Mouse (Mus musculus): Measurements from ENCODE around the gene Ptprn2.
"Not testable (repeated sequence)": the region's sequence is repeated elsewhere in the genome, so short reads cannot be mapped to it uniquely, and the experiment has no call there.

The Ptprn2 gene

DNA sequence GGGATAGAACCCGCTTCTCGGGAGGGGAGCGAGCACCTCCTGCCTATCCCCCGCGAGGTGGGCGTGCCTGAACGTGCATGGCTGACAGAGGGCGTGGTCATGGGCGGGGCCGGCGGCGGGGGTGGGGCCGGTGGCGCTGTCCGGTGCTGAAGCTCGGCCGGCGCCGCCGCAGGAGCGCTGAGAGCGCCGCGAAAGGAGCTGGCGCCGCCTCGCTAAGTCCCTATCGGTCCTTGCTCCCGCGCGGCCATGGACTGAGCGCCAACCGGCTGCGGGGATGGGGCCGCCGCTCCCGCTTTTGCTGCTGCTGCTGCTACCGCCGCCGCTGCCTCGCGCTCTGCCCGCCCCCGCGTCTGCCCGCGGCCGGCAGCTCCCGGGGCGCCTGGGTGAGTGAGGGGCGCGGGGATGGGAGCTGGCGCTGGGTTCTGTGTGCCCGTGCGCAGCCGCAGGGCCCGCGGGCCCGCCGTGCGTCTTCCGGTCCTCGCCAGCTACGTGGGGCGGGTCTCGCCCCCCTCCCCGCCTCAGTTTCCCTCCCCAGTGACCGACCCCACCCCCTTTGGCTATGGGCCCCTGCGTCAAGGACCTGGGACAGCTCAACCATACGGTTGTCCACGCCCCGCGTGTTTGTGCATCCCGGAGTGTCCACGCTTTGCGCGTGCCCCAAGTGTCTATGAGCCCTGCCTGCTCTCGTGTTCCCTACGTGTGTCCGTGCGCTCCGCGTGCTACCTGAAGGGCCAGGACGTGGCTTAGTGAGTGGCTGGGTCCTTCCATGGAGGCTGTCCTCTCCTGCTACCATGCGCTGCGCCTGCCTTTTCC lies at the start of gene Ptprn2:
Ptprn2 (plus strand) TSS at position 130 of the 813 bp plus-strand sequence.
- DNase-seq (ENCODE audit: low spot score in 2 of 2) = peak in 1 of 2 experiments; percentile 27

DNA sequence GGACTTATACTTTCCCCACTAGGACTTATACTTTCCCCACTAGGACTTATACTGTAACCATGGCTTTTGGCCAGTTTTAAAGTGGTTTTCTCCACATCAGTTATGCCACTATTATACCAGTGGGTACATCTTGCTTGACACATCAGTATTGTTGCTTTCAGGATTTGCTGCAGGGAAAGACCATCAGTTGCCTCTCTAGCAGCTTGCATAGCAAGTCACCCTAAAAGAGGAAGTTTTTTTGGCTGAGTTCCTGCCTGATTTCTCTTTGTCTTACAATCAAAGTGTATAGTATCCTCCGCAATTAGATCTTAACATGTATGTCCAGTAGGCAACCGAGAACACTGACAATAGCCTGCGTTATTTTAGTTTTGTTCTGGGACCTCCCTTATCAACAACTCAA lies 49.4 kb upstream of the Ptprn2 start:
- no peak for DNase-seq (ENCODE audit: low spot score in 2 of 2)

DNA sequence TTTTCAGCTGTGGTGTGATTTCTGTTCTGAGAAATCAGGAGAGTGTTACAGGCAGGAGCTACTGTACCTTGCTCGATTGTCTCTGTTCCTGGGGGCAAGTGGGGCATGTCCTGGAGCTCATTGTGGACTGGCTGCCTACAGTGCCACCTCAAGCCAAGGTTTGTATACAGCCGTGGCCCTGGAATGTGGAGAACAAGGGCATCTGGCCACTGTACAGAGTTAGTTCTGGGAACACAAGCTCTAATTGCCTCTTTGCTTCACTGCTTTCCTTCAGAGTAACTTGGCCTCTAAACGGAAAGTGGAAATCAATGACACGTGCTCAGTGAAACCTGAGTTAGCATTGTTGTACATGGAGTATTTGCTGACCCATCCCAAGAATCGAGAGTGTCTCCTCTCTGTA lies 46.9 kb upstream of the Ptprn2 start:
- DNase-seq (ENCODE audit: low spot score in 2 of 2) = no peak

DNA sequence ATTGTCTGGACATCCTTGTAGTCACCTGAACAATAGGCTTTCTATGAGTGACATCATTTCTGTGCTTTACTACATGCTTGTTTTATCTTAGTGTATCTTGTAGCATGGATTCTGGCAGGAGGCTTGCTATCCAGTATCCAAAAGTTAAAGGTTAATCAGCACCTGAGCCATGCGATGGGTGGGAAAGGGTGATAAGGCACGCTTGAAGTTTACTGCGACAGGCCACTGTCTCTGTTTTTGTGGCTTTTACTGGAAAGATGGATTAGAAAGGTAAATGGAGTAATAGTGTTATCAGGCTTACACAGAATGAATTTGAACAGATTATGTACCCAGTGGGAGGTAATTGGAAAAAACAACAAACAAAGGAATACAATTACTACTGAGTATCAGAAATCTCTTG lies 43.3 kb upstream of the Ptprn2 start:
- DNase-seq (ENCODE audit: low spot score in 2 of 2) = no peak

DNA sequence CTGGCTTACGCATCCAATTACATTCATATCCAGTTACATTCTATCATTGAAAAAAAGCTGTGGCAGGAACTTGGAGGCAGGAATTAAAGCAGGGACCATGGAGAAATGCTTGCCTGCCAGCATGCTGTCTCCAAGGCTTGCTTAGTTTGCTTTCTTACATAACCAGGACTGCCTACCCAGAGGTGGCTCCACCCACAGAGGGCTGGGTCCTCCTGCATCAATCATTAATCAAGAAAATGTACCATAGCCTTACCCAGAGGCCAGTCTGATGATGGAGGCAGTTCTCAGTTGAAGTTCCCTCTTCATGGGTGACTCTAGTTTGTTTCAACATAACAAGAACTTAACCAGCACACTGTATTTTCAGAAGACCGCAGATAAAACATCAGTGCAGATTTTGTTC lies 36.0 kb upstream of the Ptprn2 start:
- no peak for DNase-seq (ENCODE audit: low spot score in 2 of 2)

DNA sequence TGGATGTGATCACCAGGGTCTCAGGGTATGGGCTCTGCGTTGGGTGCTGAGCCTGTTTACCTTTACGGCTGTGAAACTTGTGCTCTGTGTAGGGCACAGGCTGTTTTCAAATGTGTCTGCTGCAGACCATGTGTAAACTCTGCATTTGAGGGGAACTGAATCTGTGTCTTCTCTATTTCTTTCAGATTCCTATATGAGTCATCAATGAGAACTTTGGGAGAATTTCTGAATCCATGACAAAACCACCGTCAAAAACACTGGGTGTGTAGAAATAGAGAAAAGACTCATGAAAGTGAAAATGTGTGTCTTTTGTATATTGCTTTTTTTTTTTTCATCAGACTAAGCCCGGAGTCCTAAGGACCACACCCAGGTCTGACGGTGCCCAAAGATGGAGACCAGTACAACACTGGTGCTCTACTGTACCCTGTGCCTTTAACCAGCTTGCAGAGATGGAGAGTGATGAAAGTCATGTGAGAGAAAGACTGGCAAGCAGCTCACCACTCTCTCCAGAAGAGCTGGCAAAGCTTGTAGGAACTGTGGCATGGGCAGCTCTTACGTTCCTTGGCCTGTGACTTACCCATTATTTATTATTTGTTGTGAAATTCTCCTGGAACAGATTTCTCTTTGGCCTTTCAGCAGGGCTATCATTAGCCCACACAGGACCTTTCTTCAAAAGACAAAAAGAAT lies 25.0 kb upstream of the Ptprn2 start:
- peak in 1 of 2 experiments; percentile 4 for DNase-seq (ENCODE audit: low spot score in 2 of 2)

DNA sequence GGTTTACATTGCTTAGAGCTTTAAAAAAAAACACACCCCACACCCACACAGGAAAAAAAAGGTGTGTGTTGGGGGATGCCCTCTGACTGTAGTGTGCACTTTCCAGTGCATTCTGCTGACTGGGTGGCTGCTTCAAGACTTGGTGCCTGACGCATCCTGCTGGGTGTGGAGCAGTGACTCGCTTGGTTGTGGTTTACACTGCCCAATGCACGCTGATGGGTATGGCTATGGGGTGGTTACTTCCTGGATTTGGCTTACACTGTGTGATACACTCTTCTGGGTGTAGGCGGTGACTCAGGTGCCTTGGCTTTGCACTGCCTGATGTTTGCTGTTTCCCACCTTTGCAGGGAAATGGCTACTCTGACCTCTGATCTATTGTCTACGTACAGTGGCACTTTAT lies 18.5 kb upstream of the Ptprn2 start:
- no peak for DNase-seq (ENCODE audit: low spot score in 2 of 2)

DNA sequence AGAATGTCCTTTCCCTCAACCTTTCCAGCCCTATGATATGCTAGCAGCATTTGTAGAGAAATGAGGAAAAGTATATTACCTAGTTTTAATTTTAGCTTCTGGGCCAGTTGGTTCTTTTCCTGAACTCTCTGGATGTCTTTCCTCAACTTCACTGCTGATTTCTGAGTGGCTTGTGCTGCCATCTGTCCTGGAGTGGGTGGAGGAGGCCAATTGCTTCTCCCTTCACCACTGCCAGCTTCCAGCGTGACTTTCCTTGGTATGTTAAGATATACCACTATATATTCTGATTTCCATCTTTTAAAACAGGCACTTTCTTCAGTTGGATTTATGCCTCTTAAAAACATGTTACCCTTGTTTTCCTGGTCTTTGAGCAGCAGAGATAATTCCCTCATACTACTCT lies 17.2 kb upstream of the Ptprn2 start:
- no peak for DNase-seq (ENCODE audit: low spot score in 2 of 2)

DNA sequence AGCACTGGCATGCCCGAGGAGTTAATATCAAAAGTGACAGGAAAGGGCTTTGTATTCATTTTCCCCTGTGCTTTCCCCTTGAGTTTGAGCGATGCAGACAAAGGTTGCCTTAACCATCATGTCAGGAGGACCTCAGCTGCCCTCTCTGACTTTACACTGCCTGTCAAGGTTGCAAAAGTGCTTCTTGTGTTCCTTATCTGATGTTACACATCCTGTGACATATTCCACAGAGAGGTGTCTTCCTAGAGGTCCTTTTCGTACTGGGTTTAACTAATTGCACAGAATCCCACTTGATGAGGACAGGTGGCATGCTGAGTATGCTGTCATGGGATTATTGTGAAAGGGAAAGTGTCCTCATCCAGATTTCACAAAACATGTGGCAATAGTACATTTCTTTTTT lies 16.4 kb upstream of the Ptprn2 start:
- no peak for DNase-seq (ENCODE audit: low spot score in 2 of 2)

DNA sequence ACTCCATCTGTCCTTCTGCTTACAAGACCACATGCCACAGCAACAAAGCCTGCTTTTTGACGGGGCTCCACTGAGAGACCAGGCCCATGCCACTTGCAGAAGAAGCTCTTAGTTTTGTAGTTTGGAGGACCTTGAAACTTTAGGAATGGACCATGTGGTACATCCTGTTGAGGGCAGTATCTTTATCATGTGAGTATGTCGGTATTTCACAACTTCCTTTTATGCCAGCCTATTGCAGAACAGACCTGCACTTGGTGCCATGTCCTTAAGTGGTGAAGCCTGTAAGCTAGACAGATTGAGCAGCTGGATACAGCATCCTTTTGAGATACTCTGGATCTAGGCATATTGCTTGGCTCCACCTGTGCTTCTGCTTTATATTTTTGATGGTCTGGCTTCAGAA lies 12.3 kb upstream of the Ptprn2 start:
- no peak for DNase-seq (ENCODE audit: low spot score in 2 of 2)

DNA sequence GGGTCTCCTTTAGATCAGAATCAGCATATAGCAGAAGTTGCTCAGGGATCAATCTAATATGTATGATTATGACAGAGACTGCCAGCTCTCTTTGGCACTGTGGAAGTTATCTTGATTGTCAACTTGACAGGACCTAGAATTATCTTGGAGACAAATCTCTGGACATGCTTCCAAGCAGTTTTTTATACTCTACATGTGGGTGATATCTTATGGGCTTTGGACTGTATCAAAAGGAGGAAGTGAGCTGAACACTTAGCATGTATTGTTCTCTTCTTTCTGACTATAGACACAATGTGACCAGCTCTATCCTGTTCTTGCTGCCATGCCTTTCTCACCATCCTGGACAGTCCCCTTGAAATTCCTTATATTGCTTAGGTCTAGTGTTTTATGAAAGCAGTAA lies 11.8 kb upstream of the Ptprn2 start:
- no peak for DNase-seq (ENCODE audit: low spot score in 2 of 2)

DNA sequence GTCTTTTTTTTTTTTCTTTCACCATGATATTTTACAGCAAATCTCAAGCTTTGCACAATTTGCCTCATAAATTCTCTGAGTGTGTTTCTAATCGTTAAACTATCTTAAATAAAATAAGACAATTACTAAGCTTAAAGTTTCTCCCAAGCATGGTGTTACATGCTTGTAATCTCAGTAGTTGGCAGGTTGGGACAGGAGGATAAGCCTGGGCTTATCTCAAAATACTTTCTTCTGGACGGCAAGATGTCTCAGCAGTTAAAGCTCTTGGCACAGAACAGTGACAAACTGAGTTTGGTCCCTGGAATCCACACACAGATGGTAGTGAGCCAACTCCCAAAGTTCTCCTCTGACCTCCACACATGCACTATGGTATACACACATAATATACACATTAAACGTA lies 10.8 kb upstream of the Ptprn2 start:
- DNase-seq (ENCODE audit: low spot score in 2 of 2) = no peak

DNA sequence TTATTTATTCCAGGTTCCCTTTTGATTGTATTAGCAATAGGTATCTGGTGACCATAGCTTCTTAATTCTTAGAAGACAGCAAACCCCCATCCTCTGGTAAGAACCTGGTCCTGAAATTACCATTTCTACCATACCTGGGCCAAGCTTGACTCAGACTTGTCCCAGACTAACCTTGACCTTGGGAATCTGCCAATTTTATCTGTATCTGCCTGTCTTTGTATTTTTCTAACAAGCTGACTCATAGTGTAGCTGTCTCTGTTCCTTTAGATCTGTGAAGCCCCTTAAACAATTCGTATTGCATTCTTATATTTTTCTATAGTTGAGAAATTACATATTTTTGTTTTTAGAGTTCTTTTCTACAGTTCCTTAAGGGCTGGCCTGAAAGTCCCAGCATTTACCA lies 6.7 kb upstream of the Ptprn2 start:
- no peak for DNase-seq (ENCODE audit: low spot score in 2 of 2)

DNA sequence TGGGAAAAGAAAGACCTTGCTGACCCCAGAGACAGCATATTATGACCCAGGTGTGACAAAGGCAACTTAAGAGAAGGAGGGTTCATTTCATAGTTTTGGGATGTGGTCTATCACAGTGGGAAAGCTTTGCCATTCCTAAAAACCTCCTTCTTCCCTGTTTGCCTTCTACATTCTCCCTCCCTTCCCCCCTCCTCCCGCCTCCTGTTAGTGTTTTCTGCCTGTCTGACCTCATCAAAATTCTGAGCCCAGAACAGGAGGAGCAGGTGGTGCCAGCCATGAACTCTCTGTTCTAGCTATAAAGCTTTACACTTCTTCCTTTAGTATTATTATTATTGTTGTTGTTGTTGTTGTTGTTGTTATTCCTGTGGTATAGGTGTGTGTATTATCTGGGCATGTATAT lies 3.6 kb upstream of the Ptprn2 start:
- DNase-seq (ENCODE audit: low spot score in 2 of 2) = no peak

DNA sequence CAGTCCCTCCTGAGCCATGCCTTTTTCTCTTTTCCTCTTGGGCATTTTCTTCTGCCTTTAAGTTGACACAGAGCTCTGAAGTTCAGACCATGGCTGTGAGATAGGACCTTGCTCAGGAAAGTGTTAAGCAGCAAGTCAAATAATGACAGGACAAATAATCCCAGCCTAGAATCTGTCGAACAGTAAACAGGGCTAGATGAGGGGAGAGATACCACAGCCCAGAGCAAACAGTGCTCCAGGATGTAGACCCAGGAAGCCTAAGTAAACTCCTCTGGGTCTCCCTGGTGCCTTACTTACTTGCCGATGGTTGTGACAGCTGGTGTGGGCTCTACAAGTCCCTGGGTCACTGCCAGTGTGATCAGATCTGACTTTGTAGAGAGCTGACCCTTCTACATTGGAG lies 1.9 kb upstream of the Ptprn2 start:
- DNase-seq (ENCODE audit: low spot score in 2 of 2) = no peak

DNA sequence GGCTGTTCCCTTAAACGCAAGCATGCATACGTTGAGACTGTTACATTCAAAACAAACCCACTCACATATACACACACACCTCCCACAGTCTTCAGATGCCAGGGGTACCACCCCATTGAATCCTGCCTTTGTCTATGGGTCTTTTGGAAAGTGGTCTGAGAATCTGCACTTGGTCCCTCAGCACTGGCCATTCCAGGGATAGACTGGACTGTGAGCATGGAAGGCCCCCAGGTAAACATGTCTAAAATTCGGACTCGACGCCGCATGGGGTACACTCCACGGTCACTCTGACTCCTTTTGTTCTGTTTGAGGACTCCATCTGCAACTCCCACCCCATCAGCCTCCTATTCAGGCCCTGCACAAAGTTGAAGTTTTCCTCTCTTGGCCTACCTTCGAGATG lies 529 bp upstream of the Ptprn2 start:
- no peak for DNase-seq (ENCODE audit: low spot score in 2 of 2)

DNA sequence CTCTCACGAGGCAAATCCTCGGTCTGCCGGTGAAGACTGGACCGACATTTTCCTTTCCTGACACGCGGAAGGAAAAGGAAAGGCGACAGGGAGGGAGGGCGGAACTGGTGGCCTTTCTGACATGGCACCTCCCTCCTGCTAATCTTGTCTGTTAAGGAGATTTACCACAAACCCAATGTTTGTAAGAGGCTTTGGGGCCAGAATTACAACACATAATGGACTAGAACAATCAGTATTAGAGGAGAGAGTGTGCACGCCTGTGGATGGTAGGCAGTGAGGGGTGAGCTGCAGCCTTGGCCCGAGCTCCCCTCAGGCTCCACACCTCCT lies 847 bp downstream of the Ptprn2 start:
- no peak for DNase-seq (ENCODE audit: low spot score in 2 of 2)

DNA sequence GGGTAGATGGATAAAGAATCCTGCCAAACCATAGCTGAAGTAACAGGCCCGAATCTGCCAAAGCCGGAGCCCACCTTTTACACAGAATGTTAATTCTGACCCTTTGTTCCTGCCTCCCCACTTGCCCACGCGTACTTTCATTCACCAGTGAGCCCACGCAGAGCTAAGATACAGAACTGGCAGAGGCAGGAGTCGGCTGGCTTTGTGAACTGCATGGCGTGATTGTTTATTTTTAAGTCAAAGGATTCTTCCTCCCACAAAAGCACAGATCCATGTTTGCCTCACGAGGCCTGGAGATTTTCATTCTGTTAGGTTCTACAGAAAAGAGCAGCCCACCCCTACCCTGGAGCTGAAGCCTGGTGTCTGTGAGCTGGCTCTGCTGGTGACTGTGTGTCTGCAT lies 3.3 kb downstream of the Ptprn2 start:
- no peak for DNase-seq (ENCODE audit: low spot score in 2 of 2)

DNA sequence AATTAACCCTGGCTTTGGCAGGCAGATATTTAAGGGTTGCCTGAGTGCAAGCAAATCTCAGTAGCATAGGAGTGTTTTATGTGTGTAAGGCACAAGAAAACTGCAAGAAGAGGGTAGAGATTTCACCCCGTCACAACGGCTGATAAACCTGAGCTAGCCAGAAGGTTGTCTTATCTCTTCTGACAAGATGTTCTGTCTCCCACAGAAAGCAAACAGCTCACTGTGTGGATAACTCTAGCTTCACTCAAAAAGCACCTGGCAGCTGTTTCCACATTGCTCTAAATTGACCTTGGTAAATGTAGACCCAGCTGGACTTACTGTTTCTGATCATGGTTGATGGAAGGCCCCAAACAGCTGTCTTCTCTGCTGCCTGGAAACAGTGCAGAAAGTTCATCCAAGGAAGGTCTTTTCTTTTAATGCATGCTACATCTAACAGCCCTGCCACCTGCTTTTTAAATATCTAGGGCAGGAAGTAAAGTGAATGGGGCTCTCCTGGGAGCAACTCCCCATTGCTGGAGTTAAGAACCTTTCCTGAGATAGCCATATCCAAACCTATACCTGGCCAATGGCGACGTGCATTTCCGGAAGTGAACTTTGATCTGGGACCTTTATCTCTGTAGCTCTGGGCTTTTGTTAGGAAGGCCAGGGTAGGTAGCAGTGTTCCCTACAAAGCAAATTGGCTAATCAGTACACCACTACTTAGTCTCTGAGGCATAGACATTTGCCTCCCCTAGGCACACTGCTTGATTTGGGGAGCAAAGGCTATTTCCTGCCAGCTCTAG lies 5.2 kb downstream of the Ptprn2 start:
- no peak for DNase-seq (ENCODE audit: low spot score in 2 of 2)

DNA sequence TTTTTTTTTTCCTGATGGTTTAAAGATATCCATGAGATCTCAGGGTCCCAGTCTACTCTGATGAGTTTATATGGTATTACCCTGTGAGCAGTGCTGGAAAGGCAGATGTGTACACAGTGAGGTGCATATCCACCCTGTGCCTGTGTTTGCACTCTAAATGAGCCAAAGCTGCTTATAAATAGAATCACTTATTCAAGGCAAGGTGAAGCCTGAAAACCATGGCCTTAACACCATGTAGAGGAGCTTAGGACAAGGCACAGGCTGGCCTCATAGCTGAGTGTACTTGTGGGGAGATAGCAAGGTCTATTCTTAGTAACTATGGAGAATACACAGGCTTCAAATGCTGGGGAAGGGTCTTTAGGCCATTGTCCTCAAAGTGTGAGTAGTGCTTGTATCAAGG lies 13.1 kb downstream of the Ptprn2 start:
- no peak for DNase-seq (ENCODE audit: low spot score in 2 of 2)

DNA sequence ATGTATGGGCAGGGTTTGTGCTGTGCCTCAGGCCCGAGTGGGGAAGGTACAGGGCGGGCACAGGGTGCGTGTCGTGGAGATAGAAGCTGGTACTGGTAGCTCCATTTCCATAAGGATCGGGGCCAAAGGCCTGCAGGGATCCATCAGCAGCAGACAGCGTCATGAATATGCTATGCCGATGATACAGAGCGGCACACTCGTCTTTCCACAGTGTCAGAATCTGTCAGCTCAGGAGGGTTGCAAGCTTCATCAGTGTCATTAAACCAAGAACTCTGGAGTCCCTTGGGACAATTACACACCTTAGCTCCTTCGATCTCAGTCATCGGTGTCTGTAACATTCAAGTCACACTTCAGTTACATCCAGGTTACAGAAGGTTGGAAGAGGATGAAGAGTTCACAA lies 15.1 kb downstream of the Ptprn2 start:
- DNase-seq (ENCODE audit: low spot score in 2 of 2) = no peak

DNA sequence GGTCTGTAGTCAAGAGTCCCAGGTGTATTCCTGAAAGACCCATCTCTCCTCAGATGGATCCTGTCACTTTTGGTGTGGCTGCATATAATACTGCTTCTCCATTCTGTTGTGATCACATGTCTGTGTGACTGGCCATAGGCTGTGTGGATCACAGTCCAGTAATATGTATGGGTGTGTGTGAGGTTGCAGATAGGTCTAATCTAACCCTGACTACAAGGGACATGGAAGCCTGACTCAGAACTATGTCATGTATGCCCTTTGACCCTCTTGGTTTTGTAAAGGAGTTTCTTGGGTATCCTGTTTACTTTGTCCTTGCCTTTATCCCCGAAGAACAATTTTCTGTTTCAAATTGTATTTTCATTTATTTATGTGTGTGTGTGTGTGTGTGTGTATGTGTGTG lies 27.0 kb downstream of the Ptprn2 start:
- DNase-seq (ENCODE audit: low spot score in 2 of 2) = no peak

DNA sequence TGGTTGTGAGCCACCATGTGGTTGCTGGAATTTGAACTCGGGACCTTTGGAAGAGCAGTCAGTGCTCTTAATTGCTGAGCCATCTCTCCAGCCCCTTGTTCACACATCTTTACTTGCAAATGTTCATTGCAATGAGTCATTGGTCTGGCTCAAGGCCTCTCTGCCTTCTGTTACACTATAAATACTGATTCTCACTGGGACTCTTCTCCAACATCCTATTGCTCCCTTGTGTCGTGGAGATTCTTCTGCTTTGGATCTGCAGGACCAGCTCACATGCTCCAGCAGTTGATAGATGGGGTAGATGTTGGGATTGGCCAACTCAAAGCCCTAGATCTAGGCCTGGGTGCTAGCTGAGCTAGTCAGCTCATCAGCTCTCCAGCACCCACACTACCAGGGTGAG lies 28.3 kb downstream of the Ptprn2 start:
- not testable (repeated sequence) for DNase-seq (ENCODE audit: low spot score in 2 of 2)
